Mouse (Mus musculus): ENCODE measurements around the gene 4930544D05Rik.

The 4930544D05Rik gene

DNA sequence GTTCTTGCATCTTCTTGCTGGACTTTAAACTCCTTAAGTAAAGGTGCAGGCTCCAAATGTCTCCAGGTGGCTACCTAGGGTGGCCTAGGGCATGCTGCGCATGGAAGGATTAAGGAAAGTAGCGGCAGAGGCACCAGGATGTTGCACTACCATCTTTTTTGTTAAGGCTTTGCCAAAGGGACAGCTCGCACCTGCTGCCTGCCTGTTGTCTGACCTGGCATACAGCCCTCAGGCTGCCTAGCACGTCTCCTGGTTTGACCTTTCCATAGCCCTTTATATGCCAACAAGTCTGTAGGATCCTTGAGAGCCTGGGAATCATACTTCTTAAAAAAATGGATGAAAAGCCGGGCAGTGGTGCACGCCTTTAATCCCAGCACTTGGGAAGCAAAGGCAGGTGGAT is 27.4 kb downstream of the 4930544D05Rik start:
- DNase-seq (ENCODE audit: low spot score): no peak

DNA sequence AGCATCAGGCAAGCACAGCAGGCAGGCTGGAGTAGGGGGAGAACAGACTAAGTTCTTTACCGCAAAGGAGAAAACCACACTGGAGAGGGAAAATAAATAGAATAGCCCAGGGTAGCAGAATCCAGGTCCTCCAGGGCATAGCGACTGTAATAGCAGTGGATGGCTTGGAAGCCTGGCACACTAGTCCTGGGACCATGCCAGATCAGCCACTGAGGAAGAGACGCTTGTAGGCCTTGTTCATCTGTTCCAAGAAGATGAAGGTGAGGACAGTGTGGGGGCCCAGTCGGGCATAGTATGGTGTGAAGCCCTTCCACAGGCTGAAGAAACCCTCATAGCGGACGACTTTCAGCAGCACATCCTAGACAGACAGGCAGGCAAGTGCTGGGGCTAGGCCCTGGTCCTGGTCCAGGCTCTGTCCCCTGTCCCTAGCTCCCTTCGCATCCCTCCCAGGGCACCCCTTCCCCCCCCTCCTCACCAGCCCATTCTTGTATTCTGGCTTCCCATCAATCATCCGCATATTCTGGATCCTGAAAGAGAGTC is 29.0 kb downstream of the 4930544D05Rik start:
- DNase-seq (ENCODE audit: low spot score): no peak

DNA sequence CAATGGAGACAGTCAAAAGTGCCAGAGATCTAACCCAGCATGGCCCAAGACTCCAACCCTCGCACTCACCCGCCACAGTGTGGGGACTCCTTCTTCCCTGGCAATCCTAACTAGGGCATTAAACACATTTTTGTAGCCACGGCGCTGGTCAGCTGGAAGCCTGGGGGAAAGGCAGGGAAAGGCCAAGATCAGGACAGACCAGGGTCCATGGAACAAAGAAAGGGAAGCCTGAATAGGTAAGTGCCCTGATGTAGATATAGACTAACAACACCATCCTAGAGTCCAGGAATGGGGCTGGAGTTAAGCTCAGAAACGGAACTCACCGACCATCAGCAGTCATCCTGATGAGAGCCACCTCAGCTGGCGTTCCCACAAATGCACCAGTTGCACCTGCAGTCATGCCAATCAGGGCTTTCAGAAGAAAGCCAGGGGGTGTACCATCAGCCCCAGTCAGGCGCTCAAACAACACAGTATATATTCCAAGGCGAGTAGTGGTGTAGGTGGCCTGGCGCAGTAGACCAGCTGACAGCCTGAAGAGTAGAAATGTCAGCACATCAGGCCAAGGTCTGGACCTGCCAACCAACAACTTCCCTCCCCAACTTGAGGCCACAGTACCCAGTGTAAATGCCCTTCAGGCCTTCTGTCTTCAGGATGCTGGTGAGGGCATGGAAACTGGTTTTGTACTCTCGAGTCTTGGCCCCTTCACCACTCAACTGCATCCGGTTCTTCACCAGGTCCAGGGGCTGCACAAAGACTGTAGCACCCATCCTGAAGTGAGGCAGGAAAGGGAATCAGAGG is 30.0 kb downstream of the 4930544D05Rik start:
- DNase-seq (ENCODE audit: low spot score): no peak

DNA sequence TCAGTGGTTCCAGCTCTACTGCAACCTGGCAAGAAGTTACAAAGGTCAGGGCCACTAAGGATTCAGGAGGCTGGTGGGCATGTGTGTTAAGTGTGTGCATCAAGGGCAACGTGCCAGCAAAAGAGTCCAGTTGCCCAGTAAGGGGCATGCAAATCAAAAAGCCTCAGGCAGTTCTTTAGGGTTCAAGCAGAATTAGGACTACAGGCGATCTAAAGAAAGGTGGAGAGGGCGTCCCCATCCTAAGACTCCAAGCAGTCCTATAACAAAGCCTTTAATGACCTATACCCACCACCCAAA is 30.6 kb downstream of the 4930544D05Rik start:
- DNase-seq (ENCODE audit: low spot score): no peak

DNA sequence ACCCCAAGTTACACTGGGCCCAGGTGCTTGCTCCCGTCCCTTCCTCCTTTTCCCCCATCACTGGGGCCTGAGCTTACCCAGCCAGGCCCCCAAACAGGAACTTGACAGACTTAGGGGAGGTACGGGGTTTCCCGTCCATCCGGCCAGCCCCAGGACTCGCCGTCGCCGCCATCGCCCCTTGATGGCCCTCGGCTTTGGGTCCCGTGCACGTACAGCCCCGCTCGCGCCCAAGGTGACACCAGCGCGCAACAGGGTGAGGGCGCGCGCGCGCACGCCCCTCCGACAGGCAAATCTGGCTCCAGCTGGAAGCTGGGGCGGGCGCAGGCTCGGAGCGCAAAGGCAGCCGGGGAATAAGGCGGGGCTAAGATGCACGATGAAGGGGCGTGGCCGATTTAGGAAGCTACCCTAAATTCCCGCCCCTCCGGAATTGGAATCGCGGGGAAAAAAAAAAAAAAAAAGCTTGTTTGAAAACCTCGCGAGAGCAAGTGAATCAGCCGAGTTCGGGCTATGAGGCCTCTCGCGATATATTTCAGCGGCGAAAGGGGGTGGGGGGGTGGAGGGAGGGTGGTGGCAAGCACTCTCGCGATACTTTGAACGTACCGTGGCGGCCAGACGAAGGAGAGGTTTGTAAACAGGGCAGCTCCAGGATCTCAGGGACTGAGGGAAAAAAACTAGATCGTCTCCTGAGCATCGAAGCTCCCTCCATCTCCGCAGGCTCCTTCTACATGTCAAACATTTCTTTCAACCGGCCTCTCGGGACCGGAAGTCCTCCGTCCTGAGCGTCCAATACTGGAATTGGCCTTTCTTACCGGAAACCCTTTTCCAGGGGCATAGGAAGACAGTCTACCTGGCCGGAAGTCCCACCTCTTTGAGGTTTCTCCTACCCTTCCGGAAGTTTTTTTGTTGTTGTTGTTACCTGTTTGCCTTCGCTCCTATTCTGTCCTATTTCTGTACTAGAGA is 31.3 kb downstream of the 4930544D05Rik start, which contains the start of the genes Rnf167 and Slc25a11:
Gene Rnf167 (plus strand): TSS at position 545 of the 960 bp plus-strand sequence.
Gene Slc25a11 (minus strand): TSS at position 789 of the 960 bp plus-strand sequence.
- peak; percentile 100 for DNase-seq (ENCODE audit: low spot score)

DNA sequence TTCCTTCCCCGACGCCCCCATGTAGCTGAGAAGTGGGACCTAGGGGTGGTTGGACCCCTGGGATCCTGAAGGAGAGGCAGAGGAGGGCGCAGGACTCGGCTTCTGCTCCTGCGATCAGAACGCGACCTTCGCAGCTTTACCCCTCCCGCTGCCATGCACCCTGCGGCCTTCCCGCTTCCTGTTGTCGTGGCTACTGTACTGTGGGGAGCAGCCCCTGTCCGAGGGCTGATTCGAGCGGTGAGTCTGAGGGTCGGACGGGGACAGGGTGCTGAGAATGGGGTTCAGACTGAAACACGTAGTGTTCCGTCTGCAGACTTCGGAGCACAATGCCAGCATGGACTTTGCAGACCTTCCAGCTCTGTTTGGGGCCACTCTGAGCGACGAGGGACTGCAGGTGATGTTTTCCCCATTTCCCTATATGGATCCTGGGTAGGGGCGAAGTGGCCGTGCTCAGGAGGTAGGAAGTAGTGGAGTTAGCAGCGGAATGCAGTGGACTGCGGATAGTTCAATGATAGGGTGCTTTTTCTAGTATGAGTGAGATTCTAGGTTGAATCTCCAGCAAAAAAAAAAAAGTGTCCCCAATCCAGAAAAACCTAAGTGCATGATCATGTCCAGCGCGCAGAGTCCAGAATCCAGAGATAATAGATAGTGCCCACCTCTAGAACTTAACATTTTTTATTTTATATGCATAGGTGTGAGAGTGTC is 32.2 kb downstream of the 4930544D05Rik start:
- peak; percentile 31 for DNase-seq (ENCODE audit: low spot score)

DNA sequence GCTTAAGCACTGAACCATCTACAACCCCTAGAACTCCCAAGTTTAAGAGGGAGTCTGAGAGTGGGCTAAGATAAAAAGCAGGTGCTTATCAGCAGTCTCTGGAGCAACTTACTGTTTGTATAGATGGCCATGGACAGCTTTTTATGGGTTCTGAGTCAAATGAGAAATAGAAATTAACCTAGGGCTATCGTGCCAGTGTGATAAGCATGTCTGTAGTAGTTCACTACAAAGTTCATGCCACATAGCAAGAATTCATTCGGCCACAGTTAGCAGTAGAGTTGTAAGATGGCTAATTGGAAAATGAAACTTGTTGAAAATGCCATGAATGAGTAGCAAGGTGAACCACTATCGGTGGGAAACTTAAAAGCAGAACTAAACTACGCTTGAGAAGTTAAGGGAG is 32.9 kb downstream of the 4930544D05Rik start:
- no peak for DNase-seq (ENCODE audit: low spot score)

DNA sequence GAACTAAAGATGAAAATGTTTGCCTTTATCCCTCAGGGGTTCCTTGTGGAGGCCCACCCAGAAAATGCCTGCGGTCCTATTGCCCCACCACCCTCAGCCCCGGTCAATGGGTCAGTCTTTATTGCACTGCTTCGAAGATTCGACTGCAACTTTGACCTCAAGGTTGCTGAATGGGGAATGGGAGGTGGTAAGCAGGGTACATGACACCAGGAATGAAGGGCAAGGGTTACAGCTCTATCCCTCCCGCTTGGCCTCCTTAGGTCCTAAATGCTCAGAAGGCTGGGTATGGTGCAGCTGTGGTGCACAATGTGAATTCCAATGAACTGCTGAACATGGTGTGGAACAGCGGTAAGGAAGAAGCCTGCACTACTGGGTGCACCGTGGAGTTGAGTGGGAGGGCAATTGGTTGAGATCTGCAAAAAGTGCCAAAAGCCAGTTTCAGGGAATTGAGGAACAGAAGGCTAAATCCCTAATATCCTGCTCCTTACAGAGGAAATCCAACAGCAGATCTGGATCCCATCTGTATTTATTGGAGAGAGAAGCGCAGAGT is 33.6 kb downstream of the 4930544D05Rik start:
- DNase-seq (ENCODE audit: low spot score): no peak

DNA sequence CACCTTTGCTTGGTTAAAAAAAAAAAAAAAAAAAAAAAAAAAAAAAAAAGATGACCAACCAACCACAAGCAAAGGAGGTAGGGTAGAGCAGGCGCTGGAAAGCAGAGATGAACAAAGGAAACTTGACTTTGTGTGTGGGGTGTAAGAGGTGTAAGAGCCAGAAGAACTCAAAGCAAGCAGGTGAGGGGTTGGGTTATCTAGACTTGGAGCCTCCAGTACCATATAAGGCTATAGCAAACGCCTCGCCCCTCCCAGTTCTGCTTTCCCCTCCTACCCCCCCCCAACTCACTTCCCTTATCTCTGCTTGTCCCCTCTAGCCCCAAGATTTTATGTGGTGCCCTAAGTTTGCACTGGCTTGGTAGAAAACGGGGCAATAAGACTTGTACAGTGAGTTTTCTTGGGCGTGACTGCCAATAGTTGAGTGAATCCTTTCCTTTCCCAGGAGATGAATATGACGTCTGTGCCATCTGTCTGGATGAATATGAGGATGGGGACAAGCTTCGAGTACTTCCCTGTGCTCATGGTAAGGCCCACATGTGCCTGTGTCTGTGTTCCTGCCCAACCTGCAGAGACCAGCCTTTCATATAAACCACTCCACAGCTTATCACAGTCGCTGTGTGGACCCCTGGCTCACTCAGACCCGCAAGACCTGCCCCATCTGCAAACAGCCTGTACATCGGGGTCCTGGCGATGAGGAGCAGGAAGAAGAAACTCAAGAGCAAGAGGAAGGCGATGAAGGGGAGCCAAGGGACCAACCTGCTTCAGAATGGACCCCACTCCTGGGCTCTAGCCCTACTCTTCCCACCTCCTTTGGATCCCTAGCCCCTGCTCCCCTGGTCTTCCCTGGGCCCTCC is 34.9 kb downstream of the 4930544D05Rik start:
- DNase-seq (ENCODE audit: low spot score): no peak

DNA sequence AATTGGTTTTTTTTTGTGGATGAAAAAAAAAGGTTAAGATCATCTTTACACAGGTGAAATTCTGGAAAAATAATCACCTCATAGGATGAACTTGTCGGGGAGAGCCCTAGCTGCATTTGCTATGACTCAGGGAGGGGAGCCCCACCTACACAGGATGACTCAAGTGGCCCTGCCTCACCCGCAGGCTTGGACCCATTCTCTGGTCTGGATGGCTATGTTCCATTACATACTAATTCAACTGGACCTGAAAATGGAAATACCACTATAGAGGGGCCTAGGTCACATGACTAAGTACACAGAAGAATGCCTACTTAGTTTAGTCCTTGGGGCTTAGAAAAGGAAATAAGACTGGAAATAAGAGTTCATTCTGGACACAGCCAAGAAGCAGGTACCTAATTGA is 35.7 kb downstream of the 4930544D05Rik start:
- DNase-seq (ENCODE audit: low spot score): no peak

DNA sequence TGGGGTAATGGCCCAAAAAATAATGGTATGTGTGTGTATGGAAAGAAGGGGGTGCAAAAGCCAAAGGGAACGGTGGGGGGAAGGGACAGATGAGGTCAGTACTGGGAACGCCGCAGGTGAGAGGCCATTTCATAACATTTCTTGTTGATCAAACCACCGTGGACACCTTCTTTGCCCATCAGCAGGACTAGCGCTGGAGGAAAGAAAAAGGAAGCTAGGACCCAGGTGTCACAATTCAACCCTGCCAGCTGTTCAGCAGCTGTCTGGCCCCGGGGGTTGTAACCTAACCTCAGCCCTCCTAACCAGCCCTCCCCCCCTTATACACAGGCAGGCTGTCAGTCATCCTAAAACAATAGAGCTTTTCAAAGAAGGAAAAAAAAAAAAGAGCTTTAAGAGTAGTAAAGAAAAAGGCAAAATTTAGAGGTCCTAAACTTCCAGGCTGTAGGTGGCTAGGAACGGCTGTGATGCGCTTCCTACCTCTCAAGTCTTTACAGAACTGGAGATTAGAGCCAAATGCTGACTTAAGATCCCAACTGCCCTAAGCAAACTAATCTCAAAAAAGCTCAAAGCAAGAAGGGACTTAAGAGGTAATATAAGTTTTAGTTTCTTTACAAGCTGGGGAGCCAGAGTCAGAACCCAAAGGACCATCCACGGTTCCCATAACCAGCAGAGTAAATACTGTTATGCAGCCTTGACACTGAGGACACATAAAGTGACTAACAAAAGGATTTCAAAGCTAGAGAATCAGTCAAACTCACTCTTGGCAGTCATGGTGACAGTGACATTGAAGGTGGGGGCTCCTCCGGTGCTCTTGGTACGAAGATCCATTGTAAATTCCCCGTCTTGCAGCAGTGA is 36.6 kb downstream of the 4930544D05Rik start:
- DNase-seq (ENCODE audit: low spot score): no peak

DNA sequence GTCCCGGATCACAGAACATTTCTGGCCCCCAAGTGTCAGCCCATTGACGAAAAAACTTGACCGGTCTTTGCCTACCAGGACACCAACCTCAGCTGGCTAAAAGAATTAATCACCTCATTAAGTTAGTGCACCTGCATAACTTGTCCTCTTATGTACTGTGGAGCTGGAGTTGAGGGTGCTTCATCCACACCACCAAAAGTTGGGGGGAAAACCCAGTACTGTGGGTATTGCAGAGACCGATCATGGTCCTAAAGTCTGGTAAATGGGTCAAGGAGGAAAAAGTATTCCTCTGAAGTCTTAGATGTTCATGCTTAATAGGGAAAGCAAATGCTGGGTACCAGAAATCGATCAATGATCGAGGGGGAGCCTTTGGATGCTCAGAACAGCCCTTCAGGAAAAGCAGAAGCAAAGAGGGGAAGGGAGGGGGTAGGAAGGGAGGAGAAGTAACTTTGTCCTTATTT is 37.3 kb downstream of the 4930544D05Rik start:
- DNase-seq (ENCODE audit: low spot score): no peak

DNA sequence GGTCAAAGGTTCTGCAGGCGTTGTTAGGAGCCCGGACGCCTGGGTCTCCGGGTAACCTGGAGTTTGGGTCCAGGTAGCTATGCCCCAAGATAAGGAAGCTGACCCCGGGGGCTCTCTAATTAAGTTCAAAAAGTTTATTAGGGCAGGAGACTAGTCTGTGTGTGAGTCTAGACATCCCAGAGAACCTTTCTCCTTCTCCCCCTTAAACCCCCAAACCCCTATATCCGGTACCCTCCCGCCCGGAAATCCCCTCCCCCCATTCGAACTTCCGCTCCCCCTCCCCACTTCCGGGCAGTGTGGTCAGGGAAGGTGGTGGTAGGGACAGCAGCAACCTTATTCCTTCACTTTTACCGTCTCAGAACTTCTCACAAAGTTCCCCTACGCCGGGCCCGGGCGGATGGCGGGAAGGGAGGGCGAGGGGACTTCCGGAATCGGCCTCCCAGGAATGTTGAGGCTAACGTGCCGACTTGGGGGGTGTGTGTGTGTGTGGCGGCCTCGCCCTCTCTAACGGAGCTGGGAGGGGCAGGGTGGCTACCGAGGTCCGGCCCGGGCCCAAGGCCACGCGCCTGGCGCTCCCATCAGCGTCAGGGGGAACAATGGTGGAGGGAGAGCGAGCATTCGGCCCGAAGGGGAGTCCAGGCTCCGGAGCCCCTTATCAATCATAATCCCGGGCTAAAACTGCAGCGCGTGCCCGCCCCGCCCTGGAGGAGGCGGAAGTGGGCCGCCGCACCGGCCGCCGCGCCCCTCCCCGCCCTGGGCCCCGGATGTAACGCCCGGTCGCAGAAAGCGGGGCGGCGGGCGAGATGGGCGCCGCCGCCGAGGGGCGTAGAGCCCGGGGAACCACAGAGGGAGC is 37.9 kb downstream of the 4930544D05Rik start:
- DNase-seq (ENCODE audit: low spot score): peak; percentile 67

DNA sequence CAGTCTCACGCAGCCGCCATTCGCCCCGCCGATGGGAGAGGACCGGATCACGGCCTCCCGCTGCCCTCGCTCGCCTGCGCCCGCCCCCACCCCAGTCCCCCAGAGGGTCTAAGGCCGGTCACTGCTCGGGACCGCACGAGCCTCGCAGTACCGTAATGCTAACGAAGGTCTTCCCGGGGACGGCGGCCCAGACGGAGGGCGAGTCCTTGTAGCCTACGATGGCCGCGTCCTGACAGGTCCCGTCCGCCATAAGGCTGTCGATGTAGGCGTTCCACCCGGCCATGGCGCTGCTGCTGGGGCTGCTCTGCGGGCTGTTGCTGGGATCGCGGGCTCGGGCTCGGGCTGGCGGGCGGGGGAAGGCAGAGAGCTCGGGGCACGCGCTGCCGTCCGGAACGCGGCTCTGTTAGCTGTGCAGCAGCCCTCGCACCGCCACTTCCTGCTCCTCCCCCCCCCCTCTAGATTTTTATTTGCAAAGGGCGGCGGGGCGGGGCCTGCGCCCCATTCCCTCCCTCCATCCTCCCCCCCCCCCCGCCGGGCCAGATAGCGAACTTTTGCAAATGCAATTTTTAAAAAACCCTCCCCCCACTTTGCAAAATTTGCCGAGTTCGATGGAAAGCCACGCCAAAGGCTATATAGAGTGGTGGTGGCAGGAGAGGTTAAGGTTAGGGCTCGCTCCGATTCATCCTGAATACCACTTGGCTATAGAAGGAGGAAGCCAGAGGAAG is 38.7 kb downstream of the 4930544D05Rik start, which contains the start of gene Pfn1:
Gene Pfn1 (minus strand): TSS at position 447 of the 725 bp plus-strand sequence.
- peak; percentile 81 for DNase-seq (ENCODE audit: low spot score)

DNA sequence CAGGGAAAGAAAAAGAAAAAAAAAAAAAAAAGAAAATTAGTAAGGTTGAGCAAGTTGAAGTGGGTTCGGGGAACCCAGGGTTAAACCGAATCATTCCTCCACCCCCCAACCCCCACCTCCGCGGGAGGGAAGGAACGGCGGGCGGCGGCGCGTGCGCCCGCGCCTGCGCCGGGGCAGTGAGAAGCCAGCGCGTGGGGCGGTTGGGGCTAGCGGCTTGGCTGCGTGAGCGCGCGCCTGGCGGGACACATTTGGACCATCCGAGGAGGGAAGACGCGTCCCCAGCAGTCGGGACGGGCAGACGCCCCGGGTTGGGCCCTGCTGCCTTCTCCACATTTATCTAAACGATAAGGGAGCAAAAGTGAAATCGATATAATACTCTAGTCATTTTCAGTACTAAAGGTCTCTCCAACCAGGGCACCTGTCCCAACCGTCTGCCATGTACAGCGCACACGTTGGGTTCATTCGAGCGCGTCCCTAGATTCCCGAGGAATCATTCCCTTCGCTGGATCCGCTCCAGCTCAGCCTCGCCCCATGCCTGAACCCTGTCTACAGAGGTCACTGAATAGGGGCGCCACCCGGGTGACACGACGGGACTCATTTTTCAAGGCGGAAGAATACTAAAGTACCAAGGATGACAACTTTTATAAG is 39.4 kb downstream of the 4930544D05Rik start:
- DNase-seq (ENCODE audit: low spot score): peak; percentile 87

DNA sequence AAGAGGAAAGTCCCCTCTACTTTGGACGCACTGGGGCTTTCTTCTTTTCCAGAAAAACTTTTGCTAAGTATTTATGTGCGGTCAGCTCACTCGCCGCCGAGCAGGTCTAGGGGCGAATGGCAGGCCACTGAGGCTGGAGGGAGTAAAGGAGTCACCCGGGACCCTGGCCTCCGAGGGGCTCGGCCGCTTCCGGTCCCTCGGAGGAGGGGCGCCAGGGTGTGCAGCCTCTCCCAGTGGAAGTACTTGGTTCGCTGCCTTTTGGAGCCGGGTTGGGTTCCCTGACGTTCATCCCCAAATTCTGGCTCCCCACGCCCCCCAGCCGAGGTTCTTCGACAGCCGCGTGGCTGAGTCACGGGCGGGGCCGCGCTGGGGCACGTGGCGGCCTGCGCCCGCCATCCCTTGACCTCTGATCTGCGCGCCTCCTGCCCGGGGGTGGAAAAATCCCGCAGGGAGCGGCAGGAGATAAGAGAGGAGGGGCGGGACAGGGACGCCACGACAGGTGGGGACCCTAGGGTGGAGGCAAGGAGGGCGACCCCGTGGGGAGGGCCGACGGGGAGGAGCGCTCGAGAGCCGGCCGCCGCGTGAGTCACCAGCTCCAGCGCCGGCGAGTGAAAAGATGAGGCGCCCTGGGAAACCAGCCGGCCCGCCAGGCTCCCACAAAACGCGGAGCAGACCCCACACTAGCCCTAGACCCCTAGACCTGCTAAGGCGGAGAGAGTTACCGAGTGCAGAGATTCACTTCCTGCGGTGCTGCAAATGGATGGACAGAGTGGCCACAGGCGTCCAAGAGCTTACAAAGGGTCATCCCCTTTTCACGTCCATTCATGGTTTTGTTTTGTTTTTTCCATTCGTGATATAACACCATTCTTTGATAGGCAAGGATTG is 40.2 kb downstream of the 4930544D05Rik start:
- DNase-seq (ENCODE audit: low spot score): peak; percentile 78

Data from embryo, embryonic 10 days (tissue).